Mouse (Mus musculus) heart, adult 2 months (tissue): ENCODE data around the gene Ndrg4.

Source experiments
- CTCF ChIP-seq: fragments of 200-600 bp; IDR thresholded peaks from 2 replicates; pipeline ENCODE4 v1.8.1; 2022; ENCODE audit warnings: antibody characterized with exemption, mild to moderate bottlenecking, moderate library complexity
- EP300 ChIP-seq: fragments of 200-500 bp; IDR thresholded peaks from 2 replicates; pipeline ENCODE4 v1.6.1; 2011; ENCODE audit warnings: low read depth, low read length, control low read depth; ENCODE audit not compliant: insufficient read depth
- POLR2A ChIP-seq: fragments of 200-500 bp; IDR thresholded peaks from 2 replicates; pipeline ENCODE4 v1.6.1; 2011; ENCODE audit warnings: mild to moderate bottlenecking, low read depth, low read length, control low read depth; ENCODE audit not compliant: insufficient read depth

GRCm38 (mm10) chr8:95688073-95688672, 11.4 kb downstream of the Ndrg4 start:
- no peak for TF ChIP-seq CTCF
- TF ChIP-seq POLR2A = no peak
- TF ChIP-seq EP300 = no peak
